Mouse (Mus musculus) thymus, postnatal 0 days (tissue): Measurements from ENCODE around the gene Gm973. TPM values are rescaled to one million over a fixed set of nuclear protein-coding genes. Genes with fewer than 3 reads are reported as not detected.

Experiments used
- DNase-seq: peaks from one replicate; pipeline ENCODE4 v3.0.0-alpha.2; 2015; ENCODE audit warnings: low spot score
- polyA plus RNA-seq: library from polyadenylated mRNA; unstranded; fragments of >200 nt; fragmentation: Nextera tagmentation; extraction: Ambion mirVana; gene quantifications from 2 replicates; pipeline ENCODE4 v1.2.1, GENCODE M21; 2015

Gm973 gene
- polyA plus RNA-seq, 1 experiment from 2014 or later, result 1.4 TPM

DNA sequence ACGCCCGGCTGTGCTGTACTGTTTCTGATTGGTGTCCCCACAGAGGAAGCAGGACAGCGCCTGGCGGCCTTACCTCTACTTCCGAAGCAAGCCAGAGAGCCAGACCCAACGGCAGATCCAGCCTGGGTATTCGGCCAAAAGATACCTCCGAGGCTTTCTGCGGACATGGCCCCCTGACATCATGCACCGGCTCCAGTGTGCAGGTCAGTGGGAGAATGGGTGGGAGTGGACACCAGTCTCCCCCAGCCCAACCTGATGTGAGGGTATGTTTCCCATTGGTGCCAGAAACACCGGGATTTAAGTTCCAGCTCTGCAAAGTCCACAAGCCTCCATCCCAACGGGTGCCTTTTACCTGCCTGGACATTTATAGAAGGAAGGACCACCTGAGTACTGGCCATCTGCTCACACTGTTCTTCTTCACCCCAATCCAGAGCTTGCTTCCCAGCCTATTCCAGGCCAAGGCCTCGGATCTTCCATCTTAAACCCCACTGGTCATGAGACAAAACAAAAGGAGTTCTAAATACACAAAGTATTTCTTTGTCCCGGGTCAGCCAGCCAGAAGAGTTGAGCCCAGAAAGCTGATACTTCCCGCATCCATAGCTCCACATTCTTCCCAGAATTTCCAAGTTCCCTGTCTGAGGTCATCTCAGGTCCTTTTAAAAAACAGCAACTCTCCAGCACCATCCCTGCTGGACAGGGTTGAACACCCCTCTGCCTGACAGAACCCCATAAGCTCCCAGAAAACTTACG lies 25.4 kb downstream of the Gm973 start:
- DNase-seq, result no peak

DNA sequence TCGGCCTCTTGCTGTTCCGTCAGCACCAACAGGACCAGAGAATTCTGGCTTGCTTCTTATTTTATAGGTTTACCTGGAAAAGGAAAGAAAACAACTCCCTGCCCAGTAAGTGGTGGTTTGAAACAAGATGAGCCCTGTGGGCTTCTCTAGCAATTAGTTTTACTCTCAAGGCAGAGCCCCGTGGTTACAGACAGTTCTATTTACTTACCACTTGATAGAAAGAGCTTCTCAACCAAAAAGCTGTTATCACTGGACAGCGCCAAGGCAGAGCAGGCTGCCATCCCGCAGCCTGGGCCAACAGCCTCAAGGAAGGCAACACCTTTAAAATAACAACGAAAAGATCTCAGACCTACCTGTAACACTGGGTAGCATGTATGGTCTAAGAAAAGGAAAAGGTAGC lies 26.2 kb downstream of the Gm973 start:
- no peak for DNase-seq

DNA sequence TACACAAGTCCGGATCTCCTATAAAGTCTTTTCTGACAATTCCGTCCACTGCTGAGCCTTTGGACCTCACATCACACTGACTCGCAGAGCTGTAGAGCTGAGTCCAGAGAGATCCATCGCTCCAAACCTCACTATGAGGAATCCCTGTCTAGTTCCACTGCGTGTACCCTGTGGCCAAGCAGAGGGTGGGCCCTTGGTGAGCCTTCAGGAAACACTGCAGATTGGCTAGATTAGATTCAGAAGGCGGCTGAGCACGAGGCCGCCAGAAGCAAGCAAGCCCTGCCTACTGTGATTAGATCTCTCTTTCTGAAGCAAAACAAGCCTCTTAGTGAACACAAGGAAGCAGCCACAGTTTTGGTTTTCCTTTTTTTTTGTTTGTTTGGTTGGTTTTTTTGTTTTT lies 27.8 kb downstream of the Gm973 start:
- DNase-seq, result no peak

DNA sequence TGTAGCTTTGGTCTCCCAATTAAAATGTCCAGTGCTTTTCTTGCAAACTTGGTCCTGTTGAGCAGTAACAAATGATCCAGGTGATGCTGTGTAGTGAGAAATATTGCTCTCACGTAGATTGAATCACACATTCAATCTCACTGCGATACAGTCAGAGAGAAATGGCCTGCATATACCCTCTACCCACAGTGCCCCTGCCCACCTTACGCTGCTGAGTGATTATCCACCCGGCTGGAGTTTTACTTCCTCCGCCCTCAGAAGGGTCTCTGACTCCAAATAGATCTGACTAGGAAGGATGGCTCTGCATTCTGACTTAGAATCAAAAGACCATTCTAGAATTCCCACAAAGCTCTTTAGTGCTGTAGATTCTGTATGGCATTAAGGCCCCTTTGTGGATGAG lies 32.4 kb downstream of the Gm973 start:
- DNase-seq, result no peak

DNA sequence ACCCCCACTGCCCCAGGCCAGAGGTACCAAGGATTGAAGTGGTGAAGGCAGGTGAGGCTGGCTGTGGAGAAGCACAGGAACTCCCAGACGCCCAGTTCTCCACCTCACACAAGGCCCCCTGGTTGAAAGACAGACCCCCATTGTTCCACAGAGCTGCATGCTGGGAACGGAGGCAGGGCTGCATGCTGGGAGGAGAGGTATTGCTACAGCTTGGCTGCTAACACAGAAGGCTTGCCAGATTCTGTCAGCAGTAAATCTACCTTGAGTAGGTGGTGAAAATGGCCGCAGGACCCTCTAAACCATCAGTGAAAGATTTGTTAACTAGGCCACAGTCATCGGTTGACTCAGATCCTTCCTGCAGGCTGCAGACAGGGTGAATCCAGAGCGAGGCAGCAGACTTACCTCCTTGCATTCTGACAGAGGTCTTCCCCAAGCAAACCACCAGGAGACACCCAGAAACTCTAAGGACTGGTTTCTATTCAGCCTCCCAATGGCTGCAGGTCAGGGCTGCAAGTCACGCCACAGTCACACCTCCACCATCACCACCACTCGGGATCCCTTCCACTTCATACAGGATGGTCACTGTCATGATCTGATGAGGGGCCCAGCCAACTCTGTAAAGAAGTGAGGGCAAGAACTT lies 33.1 kb downstream of the Gm973 start:
- DNase-seq, result no peak

DNA sequence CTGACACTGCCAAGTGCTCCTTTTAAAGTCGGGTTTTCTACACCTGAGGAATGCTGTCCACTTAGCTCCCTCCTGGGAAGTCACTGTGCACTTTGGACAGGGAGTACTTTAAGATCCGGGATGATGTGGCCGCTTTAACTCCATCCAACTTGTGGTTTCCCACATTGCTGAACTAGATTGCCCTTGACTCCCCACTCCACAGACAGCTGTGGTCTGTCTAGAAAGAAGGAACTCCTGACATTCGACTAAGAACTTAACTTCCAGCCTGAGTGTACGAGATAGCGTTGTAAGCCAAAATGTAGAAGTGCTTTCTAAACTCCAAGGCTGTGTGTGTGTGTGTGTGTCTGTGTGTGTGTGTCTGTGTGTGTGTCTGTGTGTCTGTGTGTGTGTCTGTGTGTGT lies 34.2 kb downstream of the Gm973 start:
- DNase-seq, result no peak

DNA sequence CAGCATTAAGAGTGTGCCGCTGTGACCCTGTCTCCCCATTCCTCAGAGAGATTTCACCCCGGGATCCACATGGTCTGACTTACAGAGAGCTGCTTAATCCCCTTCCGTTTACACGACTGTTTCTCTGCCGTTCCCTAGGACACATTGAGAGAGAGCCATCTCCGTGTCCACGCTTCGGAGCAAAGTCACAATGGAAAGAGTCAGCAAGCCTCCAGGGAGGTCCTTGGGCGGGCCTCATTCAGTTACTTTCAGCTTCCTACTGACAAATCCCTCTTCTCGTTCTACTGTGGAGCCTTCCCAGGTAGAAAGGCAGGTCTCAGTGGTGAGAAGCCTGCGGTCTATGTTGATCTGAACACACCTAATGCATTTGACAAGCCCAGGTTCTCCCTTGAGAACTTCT lies 34.9 kb downstream of the Gm973 start:
- no peak for DNase-seq

DNA sequence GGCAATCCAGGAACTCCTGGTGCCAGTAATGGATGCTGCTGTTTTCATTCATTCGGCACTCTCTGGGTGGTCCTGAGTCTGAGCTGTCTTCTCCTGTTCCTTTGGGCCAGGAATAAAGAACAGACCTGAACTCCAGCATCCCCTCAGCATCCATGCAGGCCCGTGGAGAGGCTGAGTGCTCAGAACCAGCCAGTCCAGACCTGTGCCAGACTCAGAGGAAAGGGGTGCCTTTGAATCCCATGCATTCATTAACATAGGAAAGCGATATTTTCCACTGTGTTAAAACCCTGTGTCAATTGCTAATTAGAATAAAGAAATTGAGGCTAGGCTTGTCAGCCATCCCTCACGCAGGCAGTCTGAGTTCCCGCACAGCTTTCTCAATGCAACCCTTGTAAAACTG lies 37.6 kb downstream of the Gm973 start:
- DNase-seq, result no peak

DNA sequence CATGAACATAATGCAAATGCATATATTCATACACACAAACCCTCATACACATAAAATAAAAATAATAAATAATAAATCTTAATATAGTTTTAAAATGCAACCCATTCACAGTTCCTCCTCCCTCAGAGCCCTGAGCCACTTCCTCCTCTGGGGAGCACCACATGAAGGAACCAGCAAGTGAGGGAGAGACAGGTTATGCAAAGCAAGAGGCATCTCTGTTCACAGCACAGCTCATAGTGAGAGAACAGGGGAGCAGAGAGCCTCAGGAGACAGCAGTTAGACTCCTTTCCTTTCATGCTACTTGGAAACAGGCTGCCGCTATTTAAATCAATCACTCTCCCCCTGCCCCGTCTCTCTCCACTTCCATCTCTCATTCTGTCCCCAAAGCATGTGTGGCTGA lies 47.5 kb downstream of the Gm973 start:
- DNase-seq, result no peak

DNA sequence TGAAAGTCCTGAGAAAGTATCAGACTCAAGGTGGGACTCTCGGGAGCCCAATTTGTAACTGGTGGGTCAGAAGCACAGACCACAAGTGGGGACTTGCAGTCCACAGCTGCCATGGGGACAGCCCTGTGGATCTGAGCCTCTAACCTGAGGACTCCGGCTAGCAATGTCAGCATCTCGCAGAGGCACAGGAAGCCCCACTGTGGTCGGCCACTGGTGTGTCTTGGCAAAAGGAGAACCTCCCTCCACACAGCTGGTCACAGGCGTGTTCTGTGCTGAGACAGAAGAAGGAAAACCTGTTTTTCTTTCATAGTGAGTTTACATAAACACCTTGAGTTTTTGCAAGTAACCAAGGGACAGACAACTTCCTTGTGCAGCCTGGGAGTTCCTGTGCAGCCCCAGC lies 49.7 kb downstream of the Gm973 start:
- peak; percentile 12 for DNase-seq

DNA sequence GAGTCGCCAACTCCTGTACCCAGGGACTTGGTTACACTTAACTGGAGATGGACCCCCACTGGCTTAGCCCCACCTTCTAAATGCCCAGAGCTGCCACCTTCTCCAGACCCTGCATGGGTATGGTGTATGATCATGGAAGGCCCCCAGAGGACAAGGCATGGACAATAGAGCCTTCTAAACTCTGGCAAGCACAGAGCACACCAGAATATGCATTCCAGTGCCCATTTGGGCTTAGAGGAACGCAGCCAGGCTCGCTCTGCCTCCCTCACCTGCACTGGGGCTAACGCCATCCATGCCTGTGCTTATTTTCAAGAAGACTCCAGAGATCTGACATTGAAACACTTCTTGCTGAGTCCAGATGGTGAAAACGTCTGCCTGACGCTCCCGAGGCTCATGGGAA lies 50.2 kb downstream of the Gm973 start:
- DNase-seq, result no peak

DNA sequence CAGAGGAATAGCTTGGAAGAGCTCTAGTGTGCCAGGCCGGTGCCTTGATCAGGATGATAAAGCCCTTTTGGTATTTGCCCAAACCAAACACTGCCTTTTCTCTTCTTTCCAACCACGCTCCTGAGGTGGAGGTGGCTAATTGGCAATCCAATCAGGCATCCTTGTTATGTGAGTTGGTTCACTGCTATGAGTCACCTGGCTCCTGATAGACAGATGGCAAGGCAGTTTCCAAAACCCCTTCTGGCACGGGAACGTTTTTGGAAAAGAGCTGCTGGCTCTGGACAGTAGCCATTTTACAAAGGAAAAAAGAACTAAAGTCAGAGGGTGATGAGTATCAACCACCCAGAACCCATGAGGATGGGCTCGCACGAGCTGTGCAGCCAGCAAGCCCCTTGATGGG lies 50.9 kb downstream of the Gm973 start:
- DNase-seq, result no peak

DNA sequence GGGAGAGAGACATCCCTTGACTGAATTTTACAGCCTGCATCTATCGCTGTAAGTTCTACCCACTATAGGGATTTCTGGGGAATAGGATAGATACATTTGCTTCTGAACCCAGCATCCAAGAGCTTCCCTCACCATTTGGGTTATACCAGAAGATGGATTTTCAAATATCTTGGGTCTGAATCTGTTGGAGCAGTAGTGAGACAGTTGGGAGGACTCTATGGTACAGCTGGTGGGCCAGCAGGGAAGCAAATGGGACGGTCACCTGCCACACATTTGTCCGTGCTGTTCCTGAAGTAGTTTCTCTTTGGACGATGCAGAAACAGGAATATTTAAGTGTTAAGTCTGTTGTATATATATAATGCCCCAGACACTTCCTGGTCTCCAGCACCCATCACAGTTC lies 51.5 kb downstream of the Gm973 start:
- no peak for DNase-seq

DNA sequence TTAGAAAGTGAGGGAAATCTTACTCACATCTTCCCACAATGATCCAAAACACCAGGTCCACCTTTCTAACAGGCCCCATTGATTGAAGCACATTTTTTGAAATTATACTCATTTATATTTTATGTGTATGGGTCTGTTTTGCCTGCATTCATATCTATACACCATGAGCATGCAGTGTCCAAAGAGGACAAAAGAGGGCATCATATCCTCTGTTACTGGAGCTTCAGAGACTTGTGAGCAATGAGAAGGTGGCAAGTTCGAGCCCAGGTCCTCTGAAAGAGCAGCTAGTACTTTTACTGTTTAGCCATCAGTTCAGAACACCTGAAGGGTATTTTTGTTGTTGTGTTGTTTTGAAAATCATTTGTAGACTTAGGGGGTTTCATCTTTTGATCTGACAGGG lies 52.2 kb downstream of the Gm973 start:
- no peak for DNase-seq

DNA sequence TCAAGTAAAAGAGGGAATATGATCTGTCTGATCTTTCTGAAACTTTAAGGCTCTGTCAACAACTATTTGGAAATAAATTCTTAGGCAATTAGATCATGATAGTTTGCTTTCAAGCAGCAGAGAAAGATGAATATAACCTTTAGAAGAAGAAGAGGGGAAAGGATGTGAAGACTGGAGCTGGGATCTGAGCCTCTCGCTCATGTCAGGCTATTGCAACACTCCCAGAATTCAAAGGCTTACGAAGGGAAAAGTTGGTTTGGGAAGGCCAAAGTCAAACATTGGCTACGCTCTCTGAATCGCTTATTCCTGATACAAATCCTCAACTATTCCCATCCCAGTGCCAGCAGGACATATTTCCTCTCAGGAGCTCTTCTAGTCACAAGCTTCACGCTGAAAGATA lies 53.2 kb downstream of the Gm973 start:
- DNase-seq, result no peak

DNA sequence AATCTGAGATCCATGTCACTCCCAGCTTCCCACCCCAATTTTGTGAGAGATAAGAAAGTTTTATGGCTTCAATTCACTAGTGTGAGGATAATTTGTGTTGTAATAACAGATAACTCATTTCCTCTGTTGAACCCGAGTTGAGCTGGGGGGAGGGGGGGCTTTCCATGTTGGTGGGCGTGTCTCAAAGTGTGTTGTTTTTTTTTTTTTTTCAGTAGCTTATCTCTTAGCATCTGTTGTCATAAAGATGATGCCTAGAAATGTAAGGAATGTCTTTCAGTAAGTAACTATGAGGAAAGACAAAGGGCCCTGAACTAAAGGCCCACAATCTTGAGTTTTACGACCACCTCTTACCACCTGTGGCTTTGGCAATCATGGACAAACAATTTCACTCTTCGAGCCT lies 54.7 kb downstream of the Gm973 start:
- no peak for DNase-seq

DNA sequence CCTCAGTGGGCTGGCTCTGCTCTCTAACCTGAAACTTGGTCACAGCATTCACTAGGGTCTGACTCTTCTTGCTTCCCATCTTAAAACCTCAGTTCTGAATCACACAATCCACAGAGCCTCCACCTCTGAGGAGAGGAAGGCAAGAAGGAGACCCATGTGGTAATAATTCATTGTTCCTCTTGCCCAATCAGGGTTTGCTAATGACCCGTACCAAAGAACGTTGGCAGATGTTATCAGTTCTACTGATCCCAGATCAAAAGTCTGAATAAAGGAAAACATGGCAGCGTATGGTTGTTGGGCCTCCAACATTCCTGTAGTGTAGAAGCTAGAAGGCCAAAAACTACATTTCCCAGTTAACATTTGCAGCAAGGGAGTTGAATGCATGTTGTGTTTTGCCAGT lies 55.4 kb downstream of the Gm973 start:
- DNase-seq, result no peak

DNA sequence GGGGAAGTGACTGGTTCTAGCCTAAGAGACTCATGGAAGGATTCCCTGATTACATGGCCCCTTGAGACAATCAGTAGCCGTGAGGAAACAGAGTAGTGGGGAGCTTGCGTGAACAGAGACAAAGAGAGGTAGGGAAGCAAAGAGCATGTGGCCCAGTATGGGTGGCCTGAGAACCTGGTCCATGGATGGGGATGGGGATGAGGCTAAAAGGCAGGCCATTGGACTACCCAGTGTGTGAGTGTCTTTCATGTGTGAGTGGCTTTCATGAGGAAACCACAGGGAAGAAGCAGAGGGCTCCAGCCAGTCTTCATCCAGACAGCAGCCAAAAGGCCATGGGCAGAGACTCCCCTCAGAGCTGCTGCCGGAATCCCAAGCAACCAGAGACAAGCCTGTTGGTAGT lies 57.8 kb downstream of the Gm973 start:
- no peak for DNase-seq

DNA sequence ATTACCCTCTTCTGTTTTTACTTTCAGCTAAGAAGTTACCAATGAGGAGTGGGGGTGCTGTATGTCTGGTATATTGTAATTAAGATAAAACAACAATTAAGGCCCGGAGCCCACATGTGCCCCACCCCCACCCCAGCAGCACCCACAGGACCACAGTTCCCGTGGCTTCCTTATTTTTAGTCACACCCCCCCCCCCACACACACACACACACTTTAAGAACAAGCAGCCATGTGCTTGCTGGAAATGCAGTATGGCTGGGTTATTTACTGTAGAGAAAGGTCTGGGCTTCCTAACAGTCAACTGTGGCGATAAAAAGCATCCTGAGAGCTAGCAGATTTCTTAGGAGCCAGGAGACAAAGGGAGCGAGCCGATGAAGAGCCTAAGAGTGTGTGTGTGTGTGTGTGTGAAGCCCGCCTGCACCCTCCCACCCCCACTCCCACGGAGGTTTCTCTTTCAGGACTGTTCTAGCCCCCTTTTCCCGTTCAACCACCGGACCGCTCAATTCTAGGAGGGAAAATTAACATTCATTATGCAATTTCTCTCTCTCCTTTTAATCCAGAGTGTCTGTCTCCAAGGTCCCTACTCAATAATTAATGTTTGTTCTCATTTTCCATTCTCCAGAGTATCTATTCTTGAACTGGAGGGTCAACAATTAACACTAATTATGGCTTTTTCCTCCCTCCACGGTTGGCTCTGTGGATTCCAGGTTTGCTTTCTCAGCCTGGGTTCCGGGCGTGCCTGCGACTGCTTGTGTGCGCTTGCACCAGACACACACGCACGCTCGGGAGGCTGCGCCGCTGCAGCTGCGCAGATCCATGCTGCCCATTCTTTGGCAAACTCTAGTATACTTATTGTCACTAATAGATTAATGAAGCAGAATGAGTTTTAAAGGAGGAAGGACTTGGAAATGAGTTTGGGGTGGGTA lies 58.5 kb downstream of the Gm973 start:
- no peak for DNase-seq

DNA sequence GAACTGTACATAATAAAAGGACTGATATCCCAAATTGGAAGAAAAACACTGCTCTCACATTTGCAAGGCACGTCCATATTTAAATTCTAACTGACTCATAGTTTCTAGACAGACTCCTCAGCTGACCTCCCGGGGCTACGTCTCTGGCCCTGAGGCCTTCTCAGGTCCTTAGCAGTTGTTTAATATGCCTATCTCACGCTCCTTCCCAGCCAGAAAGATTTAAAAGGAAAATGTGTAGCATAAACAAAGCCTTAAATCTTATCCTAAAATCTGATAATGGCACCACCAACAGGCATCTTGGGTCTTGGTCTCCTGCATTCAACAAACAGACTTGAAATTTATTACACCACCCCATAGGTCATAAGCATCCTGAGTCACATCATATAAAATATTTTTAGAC lies 62.7 kb downstream of the Gm973 start:
- DNase-seq, result no peak

DNA sequence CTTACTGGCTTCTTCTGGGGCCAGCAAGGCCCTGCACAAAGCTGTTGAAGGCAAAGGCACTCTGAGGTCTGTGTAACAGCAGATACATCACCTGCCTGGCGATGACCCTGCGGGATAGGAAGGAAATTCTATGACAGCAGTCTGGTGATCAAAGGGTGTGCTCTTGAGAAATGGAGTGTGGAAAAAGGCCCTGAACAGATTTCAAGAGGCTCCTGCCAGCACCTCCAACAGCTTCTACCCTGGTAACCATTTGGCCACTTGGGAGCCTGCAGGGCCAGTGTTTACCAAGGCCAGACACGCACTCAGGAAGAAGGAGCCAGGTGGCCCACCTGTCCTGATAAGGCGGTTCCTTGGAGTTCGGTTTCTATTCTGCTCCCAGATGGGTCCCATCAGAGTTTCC lies 63.3 kb downstream of the Gm973 start:
- DNase-seq, result no peak

DNA sequence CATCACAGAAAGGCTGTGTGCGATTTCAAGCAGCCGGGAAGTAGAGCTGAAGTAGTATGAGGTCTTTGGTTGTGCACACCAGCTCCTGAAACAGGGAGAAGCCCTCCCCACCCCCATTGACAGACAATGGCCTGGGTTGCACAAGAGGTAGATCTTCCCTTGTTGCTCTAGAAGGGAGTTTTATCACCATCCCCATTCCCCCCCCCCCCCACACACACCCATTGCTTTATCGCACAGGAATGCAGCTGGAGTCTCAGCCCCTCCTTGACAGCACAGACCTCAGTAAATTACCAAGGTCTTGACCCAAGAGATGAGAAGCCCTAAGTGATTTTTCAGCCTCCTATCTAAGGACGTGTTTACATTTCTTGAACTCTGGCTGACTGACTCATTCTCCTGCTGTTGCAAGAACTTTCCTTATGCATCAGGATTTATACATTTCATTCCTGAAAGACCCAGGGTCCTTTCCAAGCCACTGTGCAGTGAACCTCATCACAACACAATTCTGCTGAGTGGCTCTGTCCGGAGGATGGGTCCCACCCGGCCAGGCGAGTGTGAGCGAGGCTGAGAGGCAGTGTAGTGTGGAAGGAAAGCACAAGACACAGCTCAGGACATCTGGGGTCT lies 64.2 kb downstream of the Gm973 start:
- DNase-seq, result no peak
